Mouse (Mus musculus): ENCODE data around the gene Lhx9.
A peak's percentile ranks its signal among the peaks of the same experiment; 100 is the strongest.

The Lhx9 gene

GRCm38 (mm10) chr1:138839809-138840430, 8.5 kb downstream of the Lhx9 start:
- DNase-seq (ENCODE audit: low spot score) = no peak

GRCm38 (mm10) chr1:138839291-138839690, 9.1 kb downstream of the Lhx9 start:
- no peak for DNase-seq (ENCODE audit: low spot score)

DNA sequence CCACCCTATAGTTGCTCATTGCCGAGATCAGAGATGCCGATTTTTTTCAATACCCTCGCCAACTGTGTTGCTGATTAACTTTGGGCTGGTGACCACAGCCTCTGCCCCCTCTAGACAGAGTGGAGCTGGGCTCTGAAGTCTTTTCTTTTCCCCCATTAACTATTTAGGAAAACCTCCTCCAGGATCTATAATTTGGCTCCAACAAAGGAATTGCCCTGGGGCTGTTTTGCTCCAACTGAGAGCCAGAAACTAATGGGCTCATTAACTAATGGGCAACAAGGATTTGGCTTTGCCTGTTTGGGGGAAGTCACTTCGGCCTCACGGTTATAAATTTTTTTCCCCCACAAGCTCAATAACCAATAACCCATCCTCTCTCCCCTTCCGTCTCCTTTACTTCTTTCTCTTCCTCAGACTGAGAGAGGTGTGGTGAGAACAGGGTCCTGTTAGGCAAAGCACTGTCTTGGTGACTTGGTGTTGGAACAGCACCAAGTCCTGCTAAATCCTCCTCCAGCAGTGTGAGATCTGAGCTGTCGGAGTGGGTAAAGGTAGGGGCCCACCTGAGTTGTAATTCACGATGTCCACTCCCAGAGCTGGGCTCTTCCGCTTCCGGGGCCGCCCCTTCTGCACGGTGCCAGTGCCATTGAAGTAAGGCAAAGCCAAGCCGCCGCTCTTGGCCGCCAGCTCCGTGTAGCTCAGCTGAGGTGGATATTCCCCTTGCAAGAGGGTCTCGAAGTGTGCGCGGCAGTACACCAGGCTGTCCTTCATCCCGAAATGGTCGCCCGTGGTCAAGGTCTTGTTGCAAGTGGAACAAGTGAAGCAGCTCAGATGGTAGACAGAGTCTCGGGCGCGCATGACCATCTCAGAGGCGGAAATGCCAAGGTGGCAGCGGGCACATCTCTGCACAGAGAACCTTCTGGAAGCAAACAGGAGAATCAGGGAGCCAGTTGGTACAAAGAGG, 10.3 kb downstream of the Lhx9 start:
- DNase-seq (ENCODE audit: low spot score) = no peak

GRCm38 (mm10) chr1:138835355-138835900, 12.9 kb downstream of the Lhx9 start:
- DNase-seq (ENCODE audit: low spot score) = peak; percentile 18

DNA sequence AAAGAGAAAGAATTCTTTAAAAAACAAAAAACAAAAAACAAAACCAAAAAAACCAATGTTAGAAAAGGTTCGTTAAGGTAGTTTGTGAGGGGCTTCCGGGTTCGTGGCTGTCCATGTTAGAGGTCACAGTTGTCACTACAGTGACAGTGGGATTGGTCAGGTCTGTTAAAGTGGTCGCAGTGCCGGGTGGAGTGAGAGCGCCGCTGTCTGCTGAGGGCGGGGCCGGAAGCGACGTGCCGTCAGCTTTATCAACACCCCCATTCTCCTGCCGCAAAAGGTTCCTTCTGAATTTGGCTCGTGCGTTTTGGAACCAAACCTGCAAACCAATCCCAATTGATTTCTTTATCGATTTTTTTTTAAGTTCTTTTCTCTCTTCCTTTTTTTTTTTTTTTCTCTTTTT, 17.1 kb downstream of the Lhx9 start:
- no peak for DNase-seq (ENCODE audit: low spot score)

GRCm38 (mm10) chr1:138826841-138827240, 21.5 kb downstream of the Lhx9 start:
- DNase-seq (ENCODE audit: low spot score) = no peak

GRCm38 (mm10) chr1:138822985-138823322, 25.4 kb downstream of the Lhx9 start:
- DNase-seq (ENCODE audit: low spot score) = no peak

DNA sequence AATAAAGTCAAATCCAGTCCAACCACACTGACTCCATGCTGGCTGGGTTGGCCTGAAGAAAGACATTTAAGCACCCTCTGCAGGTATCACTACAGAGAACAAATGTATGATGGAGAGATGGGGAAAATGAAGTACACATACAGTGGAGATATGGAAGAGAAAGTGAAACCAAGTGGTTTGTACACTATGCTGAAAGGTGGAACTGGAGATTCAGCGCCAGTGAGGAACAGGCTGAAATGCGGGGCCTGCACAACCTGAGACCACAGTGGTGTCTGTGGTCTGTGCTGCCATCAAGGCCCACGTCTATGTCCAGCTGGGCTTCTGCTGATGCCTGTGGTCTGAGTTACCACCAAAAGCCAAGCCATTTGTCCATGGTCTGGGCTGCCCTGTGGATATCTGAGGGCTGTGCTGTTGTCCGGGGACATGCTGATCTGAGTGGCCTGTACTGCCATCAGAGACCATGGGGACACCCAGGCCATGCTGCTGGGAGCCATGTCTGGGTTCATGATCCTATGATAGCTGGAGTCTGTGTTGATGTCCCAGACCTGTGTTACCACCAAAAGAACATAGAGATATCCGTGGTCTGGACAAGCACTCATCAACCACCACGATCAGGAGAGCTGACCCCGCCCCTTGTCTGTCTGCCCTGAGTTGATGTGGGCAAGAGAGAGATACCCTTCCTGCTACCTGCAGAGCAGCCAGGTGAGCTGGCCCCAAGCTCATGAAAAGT, 26.0 kb downstream of the Lhx9 start:
- DNase-seq (ENCODE audit: low spot score) = no peak

- no peak for DNase-seq (ENCODE audit: low spot score)
These were observed 46.6 kb downstream of the Lhx9 start for GRCm38 (mm10) chr1:138801732-138802131.

- no peak for DNase-seq (ENCODE audit: low spot score)
These were observed 47.1 kb downstream of the Lhx9 start for GRCm38 (mm10) chr1:138801296-138801695.

DNA sequence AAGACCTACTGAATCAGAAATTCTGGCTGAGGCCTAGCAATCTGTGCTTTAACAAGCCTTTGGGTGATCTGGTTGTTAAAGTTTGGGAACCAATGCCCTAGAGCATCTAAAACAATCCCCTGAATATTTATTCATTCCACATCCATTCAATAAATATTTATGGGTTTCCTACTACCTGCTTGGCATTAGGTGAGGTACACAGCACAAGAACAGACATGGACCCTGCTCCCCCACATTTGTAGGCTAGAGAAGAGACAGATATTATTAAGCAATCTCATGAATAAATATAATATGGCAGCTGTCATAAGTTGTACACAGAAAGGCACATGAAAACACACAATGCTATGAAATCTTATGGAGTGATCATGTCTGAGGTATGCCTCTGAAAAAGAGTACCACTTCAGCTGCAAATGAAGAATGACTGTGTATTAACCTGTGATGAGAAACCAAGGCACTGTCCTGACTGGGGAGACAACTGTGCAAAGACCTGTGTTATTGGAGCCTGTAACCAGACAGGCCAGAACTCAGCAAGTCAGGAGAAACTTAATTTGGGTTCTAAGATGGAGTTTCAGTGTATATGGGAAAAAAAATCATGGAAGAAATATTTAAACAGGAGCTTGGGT, 48.6 kb downstream of the Lhx9 start:
- no peak for DNase-seq (ENCODE audit: low spot score)

DNA sequence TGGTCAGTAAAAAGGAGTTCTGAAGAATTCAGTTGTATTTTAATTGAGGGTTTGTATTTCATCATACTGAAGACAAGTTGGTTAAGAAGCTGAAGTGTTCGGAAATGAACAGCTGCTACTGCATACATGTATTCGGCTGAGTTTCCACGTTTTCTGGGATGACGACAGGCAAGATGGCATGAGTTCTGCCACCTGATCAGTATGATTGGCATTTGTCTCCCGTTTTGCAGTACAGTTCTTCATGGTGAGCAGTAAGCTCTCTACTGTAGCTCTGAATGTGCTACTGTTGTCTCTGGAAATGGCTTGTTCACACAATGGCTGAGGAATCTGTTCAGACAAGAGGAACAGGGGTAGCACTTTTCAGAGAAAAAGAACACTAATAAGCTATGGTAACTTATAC, 50.3 kb downstream of the Lhx9 start:
- DNase-seq (ENCODE audit: low spot score) = no peak

DNA sequence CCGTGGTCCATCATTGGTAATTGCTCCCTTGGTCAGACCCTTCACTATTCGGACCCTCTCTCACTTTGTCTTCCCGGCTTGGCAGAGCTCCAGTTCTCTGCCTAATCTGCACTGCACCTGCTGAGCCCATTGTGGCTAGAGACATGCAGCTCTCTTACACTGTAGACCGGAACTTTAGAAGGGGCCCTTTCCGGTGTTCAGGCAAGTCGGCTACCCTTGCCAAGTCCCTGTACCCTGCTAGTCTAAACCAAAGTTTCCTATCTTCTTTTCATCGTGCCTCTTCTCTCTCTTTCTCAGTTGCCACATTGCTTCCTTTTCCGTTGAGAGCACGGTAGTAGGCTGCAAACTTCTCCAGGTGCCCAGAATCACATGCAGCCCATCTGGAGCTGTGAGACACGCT, 62.5 kb downstream of the Lhx9 start:
- DNase-seq (ENCODE audit: low spot score) = no peak

GRCm38 (mm10) chr1:138784019-138784418, 64.4 kb downstream of the Lhx9 start:
- DNase-seq (ENCODE audit: low spot score) = no peak

All from urinary bladder, postnatal 14 days (tissue).